ENCODE assay signal across 8 mouse cellular contexts in the genomic region with DNA sequence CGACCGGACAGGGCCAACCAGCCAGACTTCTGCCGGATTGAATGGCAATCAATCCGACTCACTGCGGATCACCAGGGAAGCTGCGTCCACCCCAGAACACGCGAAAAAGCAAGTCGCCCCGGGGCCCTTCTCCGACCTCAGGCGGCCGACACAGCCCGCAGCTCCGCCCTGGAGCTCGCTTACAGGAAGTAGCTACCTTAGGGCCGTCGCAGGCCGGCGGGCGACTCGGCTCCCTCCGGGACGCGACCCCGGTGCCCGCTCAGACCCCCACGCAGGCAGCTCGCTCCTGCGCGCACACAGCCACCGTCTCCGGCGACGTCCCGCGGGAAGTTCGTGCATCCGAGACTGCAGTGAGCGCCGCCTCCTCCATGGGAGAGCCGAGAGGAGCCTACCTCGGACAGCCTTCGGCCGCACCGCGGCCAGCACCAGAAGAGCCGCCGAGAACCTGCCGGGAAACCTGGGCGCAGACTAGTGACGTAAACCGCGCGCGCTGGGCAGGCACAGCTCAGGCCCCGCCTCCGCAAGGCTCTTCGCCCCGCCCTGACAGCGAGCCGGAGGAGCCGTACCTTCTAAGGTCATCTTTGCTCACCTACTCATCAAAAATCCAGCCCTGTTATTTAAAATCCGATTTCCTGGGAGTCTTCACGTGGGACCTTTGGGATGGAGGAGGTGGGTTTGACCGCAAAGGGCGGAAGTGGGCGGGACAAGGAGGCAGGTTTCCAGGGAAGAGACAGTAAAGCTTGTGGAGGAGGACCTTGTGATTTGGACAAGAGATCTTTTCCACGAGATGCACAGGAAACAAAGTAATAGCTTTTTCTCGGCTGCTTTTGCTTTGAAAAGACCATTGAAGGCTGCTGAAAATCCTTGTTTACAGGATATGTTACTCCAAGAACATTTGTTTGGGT. TPM values are rescaled to one million over a fixed set of nuclear protein-coding genes. Genes with fewer than 3 reads are reported as not detected.
DNase-seq lines count a peak whose midpoint lies in the region; ATAC-seq and TF ChIP-seq lines count a peak whose summit lies in the region.

A gene (minus strand): TSS at position 473 of the 905 bp plus-strand sequence.

- peak; percentile 94 for DNase-seq in MEL (ENCODE audit: low read depth, low spot score)
- DNase-seq in cerebellum, adult 2 months: peak; percentile 93 to 95
- DNase-seq in forebrain, postnatal 0 days: peak; percentile 95
- peak; percentile 95 for DNase-seq in heart, postnatal 4 days
- peak; percentile 85 to 90 for DNase-seq in layer of hippocampus, adult 8-10 months (ENCODE audit: low spot score in 2 of 2)
- peak; percentile 81 for DNase-seq in ovary, adult 18-20 months (ENCODE audit: low spot score)
- DNase-seq in thymus, postnatal 0 days (ENCODE audit: low spot score): peak; percentile 90

- H3K36me3 ChIP-seq in MEL (ENCODE audit: control insufficient read depth in 1 of 2, insufficient read depth in 2 of 2, low read length in 2 of 2): peaks cover 0 to 20% of the 10 kb centered on the region in 2 experiments; a peak in 3 of 4 replicates
- H3K36me3 ChIP-seq in forebrain, postnatal 0 days (ENCODE audit: insufficient read depth): no peaks in the 10 kb centered on the region
- peaks cover 2% of the 10 kb centered on the region; the same call in 1 of the 2 replicates for H3K36me3 ChIP-seq in lung, embryonic 15.5 days

- no peak for TF ChIP-seq CTCF in MEL (IDR thresholded peaks at IDR 0.05 in 2 of 3, conservative IDR thresholded peaks at IDR 0.05 in 1 of 3; ENCODE audit: control insufficient read depth in 1 of 3, insufficient read depth in 1 of 3, low read depth in 2 of 3, low read length in 3 of 3, poor library complexity in 1 of 3, severe bottlenecking in 1 of 3)
- no peak for TF ChIP-seq CTCF in cerebellum, adult 2 months (IDR thresholded peaks at IDR 0.05; ENCODE audit: borderline replicate concordance, insufficient read depth, low read depth, low read length)
- no peak for TF ChIP-seq CTCF in forebrain, postnatal 0 days (IDR thresholded peaks at IDR 0.05; ENCODE audit: low read depth)

- no peaks in the 10 kb centered on the region for H3K27me3 ChIP-seq in MEL (ENCODE audit: control insufficient read depth in 1 of 2, insufficient read depth in 2 of 2, low read length in 2 of 2)
- H3K27me3 ChIP-seq in cerebellum, adult 2 months (ENCODE audit: control insufficient read depth, insufficient read depth, low read length): no peaks in the 10 kb centered on the region
- no peaks in the 10 kb centered on the region for H3K27me3 ChIP-seq in forebrain, postnatal 0 days (ENCODE audit: insufficient read depth, low read length)
- no peaks in the 10 kb centered on the region for H3K27me3 ChIP-seq in lung, embryonic 15.5 days

- H3K4me3 ChIP-seq in MEL (ENCODE audit: control insufficient read depth in 1 of 2, insufficient read depth in 1 of 2, low read depth in 2 of 2, low read length in 2 of 2): peak within 1 kb of the TSS; percentile 69 to 94
- peak within 1 kb of the TSS; percentile 77 for H3K4me3 ChIP-seq in cerebellum, adult 2 months (replicated peaks; ENCODE audit: insufficient read depth, low read depth, low read length)
- peak within 1 kb of the TSS; percentile 80 for H3K4me3 ChIP-seq in forebrain, postnatal 0 days (ENCODE audit: low read depth, low read length)
- H3K4me3 ChIP-seq in lung, embryonic 15.5 days: peak within 1 kb of the TSS; percentile 84

- peak within 1 kb of the TSS; percentile 62 for H3K4me2 ChIP-seq in forebrain, postnatal 0 days (ENCODE audit: low read depth)
- H3K4me2 ChIP-seq in lung, embryonic 15.5 days: peak within 1 kb of the TSS; percentile 71

- under 1% methylated on average over 70 of the region's 70 CpGs for WGBS in cerebellum, adult 2 months
- WGBS in forebrain, postnatal 0 days: 4% methylated on average over 70 of the region's 70 CpGs
- under 1% methylated on average over 70 of the region's 70 CpGs for WGBS in lung, embryonic 15.5 days

- H3K4me1 ChIP-seq in MEL (ENCODE audit: control insufficient read depth in 1 of 2, insufficient read depth in 2 of 2, low read length in 2 of 2): peaks cover 8 to 15% of the 10 kb centered on the region in 2 experiments
- H3K4me1 ChIP-seq in cerebellum, adult 2 months (ENCODE audit: control insufficient read depth, insufficient read depth, low read length): no peaks in the 10 kb centered on the region; the same call in 1 of the 2 replicates
- peaks cover 8% of the 10 kb centered on the region; the same call in 1 of the 2 replicates for H3K4me1 ChIP-seq in forebrain, postnatal 0 days (ENCODE audit: insufficient read depth)
- peaks cover 13% of the 10 kb centered on the region for H3K4me1 ChIP-seq in lung, embryonic 15.5 days

- TF ChIP-seq POLR2A in MEL (IDR thresholded peaks at IDR 0.05; ENCODE audit: control insufficient read depth in 1 of 2, insufficient read depth in 1 of 2, low read depth in 1 of 2, low read length in 2 of 2, poor library complexity in 1 of 2): peak; percentile 90
- TF ChIP-seq POLR2A in cerebellum, adult 2 months (IDR thresholded peaks at IDR 0.05; ENCODE audit: borderline replicate concordance, insufficient read depth, low read length): peak; percentile 92

- peak; percentile 98 for ATAC-seq in forebrain, postnatal 0 days
- ATAC-seq in lung, embryonic 15.5 days (ENCODE audit: borderline replicate concordance, extremely low read depth, low FRiP score, low TSS enrichment): peak; percentile 98

- H3K79me2 ChIP-seq in MEL (ENCODE audit: control insufficient read depth, insufficient read depth, low read length, poor library complexity): peaks cover 23% of the 10 kb centered on the region

- H3K9ac ChIP-seq in MEL (ENCODE audit: control insufficient read depth, low read depth, low read length, poor library complexity, severe bottlenecking): peak within 1 kb of the TSS; percentile 85
- peak within 1 kb of the TSS; percentile 89 for H3K9ac ChIP-seq in forebrain, postnatal 0 days
- H3K9ac ChIP-seq in lung, embryonic 15.5 days: peak within 1 kb of the TSS; percentile 90

- no peaks in the 10 kb centered on the region for H3K9me3 ChIP-seq in MEL (replicated peaks; ENCODE audit: insufficient read depth, low read length)
- H3K9me3 ChIP-seq in forebrain, postnatal 0 days (ENCODE audit: low read length): no peaks in the 10 kb centered on the region
- no peaks in the 10 kb centered on the region for H3K9me3 ChIP-seq in lung, embryonic 15.5 days

- TF ChIP-seq EP300 in MEL (IDR thresholded peaks at IDR 0.05; ENCODE audit: low read depth in 1 of 2, low read length in 2 of 2): no peak

- no peak for TF ChIP-seq RAD21 in MEL (IDR thresholded peaks at IDR 0.05; ENCODE audit: low read depth, low read length)

- peak within 1 kb of the TSS; percentile 68 for H3K27ac ChIP-seq in MEL (ENCODE audit: control insufficient read depth, low read depth, low read length)
- H3K27ac ChIP-seq in cerebellum, adult 2 months (ENCODE audit: insufficient read depth, low read length): peak within 1 kb of the TSS; percentile 44; the same call in 1 of the 2 replicates
- peak within 1 kb of the TSS; percentile 83 for H3K27ac ChIP-seq in forebrain, postnatal 0 days (ENCODE audit: low read depth, low read length)
- peak within 1 kb of the TSS; percentile 89 for H3K27ac ChIP-seq in lung, embryonic 15.5 days

TF ChIP-seq in MEL, 35 proteins besides CTCF, POLR2A, EP300 and RAD21 (continues in another document):
- TF ChIP-seq MAFK (IDR thresholded peaks at IDR 0.05; ENCODE audit: borderline replicate concordance, low read depth, low read length) (no peak), GATA1 (IDR thresholded peaks at IDR 0.05; ENCODE audit: low read depth, low read length) (no peak), MXI1 (IDR thresholded peaks at IDR 0.05; ENCODE audit: low read depth, low read length) (peak; percentile 71; the same call in 1 of the 2 replicates), ZC3H11A (IDR thresholded peaks at IDR 0.05; ENCODE audit: low read depth, low read length) (no peak), KAT2A (conservative IDR thresholded peaks at IDR 0.05; ENCODE audit: low read depth, low read length) (no peak; the same call in 1 of the 2 replicates), USF1 (IDR thresholded peaks at IDR 0.05; ENCODE audit: low read depth, low read length) (no peak), ZKSCAN1 (IDR thresholded peaks at IDR 0.05; ENCODE audit: low read depth, low read length) (no peak), CHD2 (IDR thresholded peaks at IDR 0.05; ENCODE audit: low read length) (no peak), UBTF (IDR thresholded peaks at IDR 0.05; ENCODE audit: borderline replicate concordance, insufficient read depth, low read depth, low read length) (no peak), RCOR1 (IDR thresholded peaks at IDR 0.05; ENCODE audit: low read depth, low read length) (no peak), USF2 (IDR thresholded peaks at IDR 0.05; ENCODE audit: borderline replicate concordance in 1 of 2, insufficient read depth in 1 of 2, low read depth in 1 of 2, low read length in 2 of 2) (no peak), ELF1 (IDR thresholded peaks at IDR 0.05; ENCODE audit: low read depth, low read length) (peak; percentile 61), MEF2A (IDR thresholded peaks at IDR 0.05; ENCODE audit: extremely low read depth, insufficient replicate concordance, low read depth, low read length, poor library complexity, severe bottlenecking) (no peak), JUND (IDR thresholded peaks at IDR 0.05; ENCODE audit: low read depth, low read length) (no peak), BHLHE40 (IDR thresholded peaks at IDR 0.05; ENCODE audit: borderline replicate concordance, low read depth, low read length) (no peak), SMC3 (IDR thresholded peaks at IDR 0.05; ENCODE audit: low read depth, low read length) (no peak), NRF1 (IDR thresholded peaks at IDR 0.05; ENCODE audit: insufficient read depth, low read depth, low read length, poor library complexity, severe bottlenecking) (no peak; the same call in 1 of the 2 replicates), CHD1 (IDR thresholded peaks at IDR 0.05; ENCODE audit: low read depth, low read length) (no peak), GABPA (IDR thresholded peaks at IDR 0.05; ENCODE audit: low read depth, low read length) (no peak), E2F4 (IDR thresholded peaks at IDR 0.05; ENCODE audit: borderline replicate concordance, low read depth, low read length) (peak; percentile 75; the same call in 1 of the 2 replicates)

RNA-seq across cellular contexts. Expression of the gene that starts here (rescaled TPM):
- total RNA-seq in MEL (2012; rRNA removed): 25.7 and 28.6 TPM in 2 replicates
- polyA plus RNA-seq in MEL (2012; ENCODE audit: insufficient read depth in 1 of 2, insufficient read length in 2 of 2, low read depth in 1 of 2, low replicate concordance in 2 of 2, missing spikeins in 1 of 2): 10 to 100 TPM in 1 of 2 experiments, not detected in 1; 26.3 TPM
- 19.5 and 20.5 TPM in 2 replicates for polyA plus RNA-seq in cerebellum, adult 2 months (2012; rRNA removed)
- 41.2 and 43.0 TPM in 2 replicates for total RNA-seq in forebrain, postnatal 0 days (2014; rRNA removed)
- 31.1 and 36.7 TPM in 2 replicates for polyA plus RNA-seq in forebrain, postnatal 0 days (2015; fragmentation: Nextera tagmentation; extraction: Ambion mirVana)
- total RNA-seq in heart, postnatal 4 days (2021): 10 to 100 TPM; 52.7 to 54.0 TPM
- total RNA-seq in layer of hippocampus, adult 8-10 months (2022): 10 to 100 TPM; 46.9 to 59.8 (median 54.4) TPM
- polyA plus RNA-seq in lung, embryonic 15.5 days (2015; fragmentation: Nextera tagmentation; extraction: Ambion mirVana): 46.1 and 46.3 TPM in 2 replicates
- polyA plus RNA-seq in thymus, postnatal 0 days (2015; fragmentation: Nextera tagmentation; extraction: Ambion mirVana): 40.8 and 40.9 TPM in 2 replicates

Comparison
In these comparisons a context has a peak if more than half of its experiments do, and no peak if none do; other contexts are left out.
1. Peak in every context shown above with its lines: DNase-seq, ATAC-seq, H3K4me3 ChIP-seq and H3K27ac ChIP-seq.